Mouse (Mus musculus): ENCODE data around the gene Gdpd4.

The Gdpd4 gene

DNA sequence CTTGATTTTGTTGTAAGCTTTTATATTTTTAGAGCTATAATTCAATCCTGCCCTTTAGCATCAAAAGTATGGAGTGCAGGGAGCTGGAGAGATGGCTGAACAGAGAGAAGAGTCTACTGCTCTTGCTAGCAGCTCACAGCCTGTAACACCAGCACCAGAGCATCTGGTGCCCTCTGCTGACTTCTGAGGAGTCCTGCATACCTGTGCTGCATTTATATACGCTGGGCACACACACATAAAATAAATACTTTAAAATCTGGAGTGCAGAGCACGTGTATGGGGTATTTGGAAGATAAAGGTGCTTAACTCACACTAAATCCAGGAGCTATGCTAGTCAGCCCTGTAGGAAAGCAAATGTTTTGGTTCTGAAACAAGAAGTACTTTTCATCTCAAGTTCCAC is 166.6 kb downstream of the Gdpd4 start:
- no peak for DNase-seq

DNA sequence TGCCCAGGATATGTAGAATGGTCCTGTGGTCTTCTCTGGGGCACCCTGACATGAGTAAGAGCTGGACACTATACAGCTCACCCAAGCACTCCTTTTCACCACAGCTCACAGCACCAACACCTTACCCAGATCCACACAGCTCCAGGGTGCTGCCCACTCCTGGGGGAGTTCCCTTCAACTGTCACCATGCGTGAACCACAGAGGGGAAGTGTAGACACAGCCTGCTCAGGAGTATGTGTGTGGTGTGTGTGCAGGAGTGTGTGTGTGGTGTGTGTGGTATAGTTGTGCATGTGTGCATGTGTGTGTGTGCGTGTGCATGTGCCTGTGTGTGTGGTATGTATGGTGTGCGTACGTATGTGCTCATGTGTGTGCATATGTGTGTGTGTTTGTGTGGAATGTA is 176.1 kb downstream of the Gdpd4 start:
- DNase-seq: no peak

DNA sequence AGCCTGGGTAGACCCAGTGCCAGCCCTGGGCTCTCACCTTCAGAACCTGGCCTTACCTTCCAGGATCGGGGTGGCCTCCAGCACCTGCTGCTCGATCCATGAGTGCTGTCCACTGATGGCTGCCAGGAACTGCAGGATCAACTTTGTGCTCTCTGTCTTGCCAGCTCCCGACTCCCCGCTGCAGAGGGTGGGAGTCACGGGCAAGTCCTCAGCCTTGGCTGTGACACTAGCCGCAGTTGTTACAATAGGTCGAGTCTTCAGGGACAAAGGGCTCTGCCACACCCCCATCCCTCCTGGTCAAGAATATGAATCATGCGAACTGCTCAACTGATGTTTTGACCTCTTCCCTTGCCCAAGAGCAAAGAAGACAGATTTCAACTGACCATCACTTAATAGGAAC is 177.8 kb downstream of the Gdpd4 start:
- DNase-seq: no peak

Data from liver (tissue).